Mouse (Mus musculus) inflammation-experienced regulatory T-cells, adult 6 months (primary cell): Measurements from ENCODE around the gene Tpm4. TPM values are rescaled to one million over a fixed set of nuclear protein-coding genes. Genes with fewer than 3 reads are reported as not detected.

ENCODE experiments used
- ATAC-seq: one replicate; pipeline ENCODE4 v1.8.0; 2017
- polyA plus RNA-seq, 3 experiments: library from polyadenylated mRNA; unstranded; fragments of 100-300 nt; shearing (Covaris generic); gene quantifications; one replicate each; pipeline ENCODE4 v1.2.1; 2017

Gene Tpm4
- polyA plus RNA-seq, 3 experiments from 2014 or later, result 170 to 464 (median 172) TPM

- no peak for ATAC-seq
Observed at GRCm38 (mm10) chr8:72143256-72143824, 8.6 kb downstream of the Tpm4 start.

- peak; percentile 10 for ATAC-seq
Observed at GRCm38 (mm10) chr8:72144345-72144975, 9.7 kb downstream of the Tpm4 start.

- no peak for ATAC-seq
Observed at GRCm38 (mm10) chr8:72145511-72145910, 10.7 kb downstream of the Tpm4 start.

GRCm38 (mm10) chr8:72146056-72146455 is 11.3 kb downstream of the Tpm4 start:
- no peak for ATAC-seq

GRCm38 (mm10) chr8:72146556-72146955 is 11.8 kb downstream of the Tpm4 start:
- no peak for ATAC-seq

- ATAC-seq, result no peak
Observed at GRCm38 (mm10) chr8:72147266-72147665, 12.5 kb downstream of the Tpm4 start.

DNA sequence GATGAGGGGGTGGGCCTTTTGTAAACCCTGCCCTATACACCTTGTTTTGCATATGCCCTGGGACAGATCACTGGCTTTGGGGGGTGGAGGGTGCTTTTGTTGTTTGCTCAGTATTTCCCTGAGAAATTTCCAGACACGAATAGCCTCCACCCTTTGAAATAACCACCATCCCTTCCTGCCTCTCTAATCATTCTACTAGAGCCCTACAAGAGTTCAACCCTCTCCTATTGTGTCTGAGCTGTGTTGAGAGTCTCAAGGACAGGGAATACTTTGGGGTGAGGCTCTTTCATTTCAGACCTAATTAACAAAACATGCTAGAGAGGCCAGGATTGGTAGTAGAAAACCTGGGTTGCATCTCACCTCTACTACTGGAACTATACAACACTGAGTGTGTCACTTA is 14.3 kb downstream of the Tpm4 start:
- ATAC-seq, result no peak

- ATAC-seq, result no peak
Observed at GRCm38 (mm10) chr8:72151418-72152078, 16.8 kb downstream of the Tpm4 start.

- no peak for ATAC-seq
Observed at GRCm38 (mm10) chr8:72153382-72153781, 18.6 kb downstream of the Tpm4 start.

- no peak for ATAC-seq
Observed at GRCm38 (mm10) chr8:72158096-72158495, 23.3 kb downstream of the Tpm4 start.

GRCm38 (mm10) chr8:72158726-72159125 is 24.0 kb downstream of the Tpm4 start:
- no peak for ATAC-seq

DNA sequence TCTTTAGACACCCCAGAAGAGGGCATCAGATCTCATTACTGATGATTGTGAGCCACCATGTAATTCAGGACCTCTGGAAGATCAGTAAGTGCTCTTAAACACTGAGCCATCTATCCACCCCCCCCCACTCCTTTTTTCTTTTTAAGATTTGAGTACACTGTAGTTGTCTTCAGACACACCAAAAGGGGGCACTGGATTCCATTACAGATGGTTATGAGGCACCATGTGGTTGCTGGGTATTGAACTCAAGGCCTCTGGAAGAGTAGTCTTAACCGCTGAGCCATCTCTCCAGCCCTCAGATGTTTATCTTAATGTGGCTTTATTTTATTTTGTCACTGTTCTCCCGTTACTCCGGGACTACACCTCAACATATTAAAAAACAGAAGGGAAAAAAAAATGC is 25.2 kb downstream of the Tpm4 start:
- no peak for ATAC-seq

- ATAC-seq, result peak; percentile 89
Observed at GRCm38 (mm10) chr8:72160707-72161697, 26.2 kb downstream of the Tpm4 start, which contains the start of gene Rab8a. Gene Rab8a, plus strand, starts transcription at chr8:72161200.

- no peak for ATAC-seq
Observed at GRCm38 (mm10) chr8:72162821-72163220, 28.0 kb downstream of the Tpm4 start.

DNA sequence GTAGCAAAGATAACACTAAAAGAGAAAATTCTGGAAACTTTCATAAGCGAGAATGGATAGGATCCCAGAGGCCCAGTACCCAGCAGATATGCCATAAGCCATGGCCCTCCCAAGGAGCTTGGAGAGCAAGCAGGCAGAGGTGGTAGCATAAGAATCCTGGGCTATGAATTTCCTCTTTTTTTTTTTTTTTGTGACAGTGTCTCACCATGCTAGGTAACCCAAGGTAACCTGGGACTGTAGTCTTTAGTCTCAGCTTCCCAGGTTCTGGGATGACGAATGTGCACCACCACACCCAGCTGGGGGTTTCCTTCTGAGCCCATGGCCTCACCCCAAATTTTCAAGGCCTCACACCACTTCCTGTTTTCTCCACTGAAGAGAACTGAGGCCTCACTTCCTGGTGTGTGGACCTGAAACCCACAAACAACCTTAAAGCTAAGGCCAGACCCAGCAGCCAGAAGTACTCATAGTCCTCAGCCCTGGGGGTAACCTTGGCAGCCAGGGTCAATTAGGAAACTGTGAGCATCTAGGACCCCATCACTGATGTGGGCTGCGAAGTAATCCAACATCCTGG is 34.4 kb downstream of the Tpm4 start:
- ATAC-seq, result peak; percentile 96

GRCm38 (mm10) chr8:72169681-72170249 is 35.0 kb downstream of the Tpm4 start:
- ATAC-seq, result peak; percentile 27

- ATAC-seq, result peak; percentile 76
Observed at GRCm38 (mm10) chr8:72177346-72177925, 42.7 kb downstream of the Tpm4 start.

DNA sequence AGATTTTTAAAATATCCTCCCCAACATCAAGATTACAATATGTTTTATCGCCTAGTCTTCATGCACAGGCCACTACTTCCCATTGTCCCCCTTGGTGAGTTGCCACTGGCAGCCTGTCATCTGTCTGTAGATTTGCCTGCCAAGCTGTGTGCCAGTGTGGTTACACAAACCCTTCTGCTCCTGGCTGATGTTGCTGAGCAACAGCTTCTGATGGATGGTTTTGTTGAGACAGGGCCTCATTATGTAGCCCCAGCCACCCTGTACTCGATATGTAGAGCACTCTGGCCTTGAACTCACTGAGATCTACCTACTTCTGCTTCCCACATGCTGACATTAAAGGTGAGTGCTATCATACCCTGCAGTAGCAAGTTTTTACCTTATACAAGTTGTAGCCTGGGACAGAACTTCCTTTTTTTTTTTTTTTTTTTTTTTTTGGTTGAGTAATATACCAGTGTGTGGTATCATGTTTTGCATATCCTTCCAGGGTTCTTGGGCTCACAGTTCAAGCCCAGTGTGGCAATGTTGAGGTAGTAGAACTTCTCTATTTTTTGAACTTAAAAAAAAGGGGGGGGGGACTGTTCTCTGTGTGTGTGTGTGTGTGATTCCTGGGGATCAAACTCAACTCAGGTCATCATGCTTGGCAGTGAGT is 48.9 kb downstream of the Tpm4 start:
- ATAC-seq, result no peak

- no peak for ATAC-seq
Observed at GRCm38 (mm10) chr8:72187793-72188331, 53.1 kb downstream of the Tpm4 start.

DNA sequence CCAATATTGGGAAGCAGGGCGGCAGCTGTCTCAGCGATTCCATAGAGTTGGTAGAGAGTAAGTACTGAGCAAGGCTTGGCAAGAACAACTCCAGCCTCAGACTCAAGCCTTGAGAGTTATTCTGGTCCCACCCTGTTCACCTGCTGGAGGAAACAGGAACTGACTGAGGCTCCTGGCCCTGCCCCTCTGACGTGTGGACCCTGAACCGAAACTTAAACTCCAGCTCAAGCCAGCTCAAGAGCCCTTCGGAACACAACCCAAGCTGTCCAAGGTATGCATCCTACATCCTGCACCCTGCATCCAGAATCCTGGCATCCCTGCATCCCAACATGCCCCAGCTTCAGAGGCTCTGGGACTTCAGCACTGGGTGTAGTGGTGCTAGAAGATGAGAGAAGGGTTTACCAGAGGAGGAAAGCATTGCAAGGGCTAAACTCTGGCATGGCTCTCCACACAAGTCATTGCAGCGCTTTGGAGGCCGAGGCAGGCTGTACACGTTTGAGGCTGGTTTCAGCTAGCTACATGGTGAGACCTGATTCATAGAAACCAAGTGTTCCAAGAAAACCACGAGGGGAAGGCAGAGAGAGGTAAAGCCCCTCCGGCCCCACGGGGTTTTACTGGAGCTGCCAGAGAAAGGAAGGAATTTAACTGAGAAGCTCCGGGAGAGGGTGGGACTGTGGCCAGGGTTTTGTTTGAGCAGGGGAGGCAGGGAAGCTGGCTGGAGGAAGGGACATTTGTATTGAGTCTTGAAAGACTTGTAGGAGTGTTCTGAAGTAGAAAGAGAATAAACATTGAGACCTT is 54.8 kb downstream of the Tpm4 start, which contains the start of gene Hsh2d:
Gene Hsh2d (plus strand): TSS at position 222 of the 798 bp plus-strand sequence.
- ATAC-seq, result peak; percentile 98
